Mouse (Mus musculus) olfactory bulb, adult 2 months (tissue): Measurements from ENCODE around the gene Igbp1b. TPM values are rescaled to one million over a fixed set of nuclear protein-coding genes. Genes with fewer than 3 reads are reported as not detected.

Experiments used
- H3K27ac ChIP-seq: fragments of 200-500 bp; 2 replicates; pipeline ENCODE4 v1.5.1; 2012; ENCODE audit warnings: low read depth, low read length; ENCODE audit not compliant: insufficient read depth
- H3K4me1 ChIP-seq: fragments of 200-500 bp; 2 replicates; pipeline ENCODE4 v1.6.1; 2012; ENCODE audit warnings: low read length; ENCODE audit not compliant: control insufficient read depth, insufficient read depth
- H3K4me3 ChIP-seq: fragments of 200-500 bp; 2 replicates; pipeline ENCODE4 v1.5.1; 2012; ENCODE audit warnings: mild to moderate bottlenecking, low read depth, low read length, moderate library complexity; ENCODE audit not compliant: insufficient read depth
- CTCF ChIP-seq: fragments of 200-500 bp; IDR thresholded peaks from 2 replicates; pipeline ENCODE4 v1.5.1; 2012; ENCODE audit warnings: low read depth, mild to moderate bottlenecking, low read length, moderate library complexity; ENCODE audit not compliant: insufficient read depth
- POLR2A ChIP-seq: fragments of 200-500 bp; IDR thresholded peaks from 2 replicates; pipeline ENCODE4 v1.6.1; 2012; ENCODE audit warnings: mild to moderate bottlenecking, low read depth, low read length, moderate library complexity; ENCODE audit not compliant: insufficient read depth
- WGBS: fragments of 180-500 bp; shearing (Covaris S2); methylation state at CpG from one replicate; pipeline ENCODE4 v1.1.7; 2018; 5-methylcytosine and 5-hydroxymethylcytosine counted together
- polyA plus RNA-seq: library from polyadenylated mRNA; stranded (reverse); fragments of >200 nt; gene quantifications from 2 replicates; pipeline ENCODE4 v1.2.4, GENCODE M21; 2012; ENCODE audit warnings: low replicate concordance; ENCODE audit not compliant: missing spikeins, insufficient read depth, insufficient read length

The Igbp1b gene
- polyA plus RNA-seq, result not detected in 2 replicates

DNA sequence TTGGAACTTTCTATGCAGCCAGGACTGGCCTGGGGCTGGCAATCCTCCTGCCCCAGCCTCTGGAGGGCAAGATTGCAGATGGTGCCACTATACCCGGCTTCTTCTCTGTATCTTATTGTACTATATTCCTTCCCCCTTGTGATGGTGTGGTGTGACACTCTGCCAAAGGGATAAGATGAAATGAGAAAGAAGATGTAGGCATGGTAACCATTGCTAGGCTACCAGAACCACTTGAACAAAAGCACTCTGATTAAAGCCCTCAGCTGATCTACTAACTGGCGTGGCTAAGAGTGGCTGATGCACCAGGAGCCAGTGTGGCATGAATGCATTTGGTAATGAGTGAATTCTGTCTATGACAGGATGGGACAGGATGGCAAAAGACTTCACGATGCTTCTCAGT is at the start of gene Igbp1b:
TSS of gene Igbp1b (minus strand) at position 29 of the 400 bp plus-strand sequence.
- WGBS, result 58% methylated on average over 3 of the region's 3 CpGs

DNA sequence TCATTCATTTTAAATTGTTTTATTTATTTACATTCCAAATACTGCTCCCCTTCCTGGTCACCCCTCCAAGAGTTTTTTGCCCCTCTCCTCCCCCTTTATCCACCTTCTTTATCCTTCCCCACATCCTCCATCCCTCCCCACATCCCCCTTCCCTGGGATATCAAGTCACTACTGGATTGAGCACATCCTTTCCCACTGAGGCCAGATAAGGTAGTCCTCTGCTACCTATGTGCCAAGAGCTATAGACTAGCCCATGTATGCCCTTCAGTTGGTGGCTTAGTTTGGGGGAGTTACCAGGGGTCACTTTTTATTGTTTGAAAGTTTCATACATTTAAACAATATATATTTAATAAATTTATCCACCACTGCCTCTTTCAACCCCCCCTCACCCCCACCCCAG is 24.6 kb upstream of the Igbp1b start:
- TF ChIP-seq POLR2A (no peak), CTCF (no peak)
- Histone ChIP-seq H3K27ac (no peak overlapping the region), H3K4me1 (no peaks in the 10 kb centered on the region), H3K4me3 (no peak overlapping the region)

More for the DNA sequence above, at the start of gene Igbp1b:
- H3K4me1 ChIP-seq, result no peaks in the 10 kb centered on the region
- H3K27ac ChIP-seq, result no peak within 1 kb of the TSS
- TF ChIP-seq CTCF, result no peak
- no peak for TF ChIP-seq POLR2A
- no peak within 1 kb of the TSS for H3K4me3 ChIP-seq

GRCm38 (mm10) chr6:138672704-138673141 is 14.4 kb upstream of the Igbp1b start:
- TF ChIP-seq POLR2A (no peak), CTCF (no peak)
- H3K4me1 ChIP-seq, result no peaks in the 10 kb centered on the region
- 22% methylated on average over 2 of the region's 2 CpGs for WGBS

GRCm38 (mm10) chr6:138665416-138665815 is 7.1 kb upstream of the Igbp1b start:
- Histone ChIP-seq H3K27ac (no peak overlapping the region), H3K4me3 (no peak overlapping the region), H3K4me1 (no peaks in the 10 kb centered on the region)
- TF ChIP-seq CTCF, result no peak
- TF ChIP-seq POLR2A, result no peak
- 80% methylated on average over 3 of the region's 3 CpGs for WGBS

More at GRCm38 (mm10) chr6:138672704-138673141, 14.4 kb upstream of the Igbp1b start:
- no peak overlapping the region for H3K4me3 ChIP-seq
- no peak overlapping the region for H3K27ac ChIP-seq

GRCm38 (mm10) chr6:138645604-138646003 is 12.7 kb downstream of the Igbp1b start:
- TF ChIP-seq CTCF, result no peak
- TF ChIP-seq POLR2A, result no peak
- Histone ChIP-seq H3K4me1 (no peaks in the 10 kb centered on the region), H3K27ac (no peak overlapping the region), H3K4me3 (no peak overlapping the region)
- 92% methylated on average over 2 of the region's 2 CpGs for WGBS

GRCm38 (mm10) chr6:138639351-138639750 is 19.0 kb downstream of the Igbp1b start:
- H3K4me1 ChIP-seq, result no peaks in the 10 kb centered on the region
- TF ChIP-seq POLR2A, result no peak
- no peak for TF ChIP-seq CTCF
- H3K27ac ChIP-seq, result no peak overlapping the region
- WGBS, result 78% methylated on average over 4 of the region's 4 CpGs
- H3K4me3 ChIP-seq, result no peak overlapping the region

GRCm38 (mm10) chr6:138620786-138621185 is 37.6 kb downstream of the Igbp1b start:
- no peaks in the 10 kb centered on the region for H3K4me1 ChIP-seq
- TF ChIP-seq CTCF (no peak), POLR2A (no peak)
- no peak overlapping the region for H3K27ac ChIP-seq
- no peak overlapping the region for H3K4me3 ChIP-seq

DNA sequence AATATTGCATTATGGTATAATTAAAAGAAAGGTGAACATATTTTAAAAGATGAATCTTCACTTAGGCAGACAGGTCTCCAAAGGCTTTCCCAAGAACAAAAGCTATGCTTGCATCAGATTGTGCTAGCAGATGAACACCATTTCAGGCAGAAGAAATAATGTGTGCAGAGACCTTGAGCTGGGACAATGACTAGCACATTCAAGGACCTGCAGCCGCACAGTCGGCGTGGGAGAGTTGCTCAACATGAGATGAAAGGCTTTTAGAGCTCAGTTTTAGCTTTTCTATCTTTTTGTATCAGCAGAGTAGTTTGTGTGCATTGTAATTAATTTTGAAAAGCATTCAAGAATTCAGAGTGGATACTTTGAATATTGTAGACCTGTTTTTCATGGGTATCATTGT is 39.9 kb downstream of the Igbp1b start:
- no peak overlapping the region for H3K27ac ChIP-seq
- 91% methylated on average over 3 of the region's 3 CpGs for WGBS
- H3K4me1 ChIP-seq, result no peaks in the 10 kb centered on the region
- TF ChIP-seq CTCF (no peak), POLR2A (no peak)
- H3K4me3 ChIP-seq, result no peak overlapping the region

Other genes starting within 250 kb of the Igbp1b start
- gene Lmo3, start 76.6 kb downstream of the Igbp1b start, polyA plus RNA-seq, result not detected in 2 replicates